Mouse (Mus musculus) cerebellum, adult 2 months (tissue): ENCODE measurements at regions not wholly inside any gene's neighbourhood (a gene's known extent, or its start where the extent isn't known, plus 50 kb on each side); places are given as distances from the start of the nearest gene placed in this dataset.

Experiments used
- CTCF ChIP-seq: fragments of 200-500 bp; IDR thresholded peaks from 2 replicates; pipeline ENCODE4 v1.5.1; 2011; ENCODE audit warnings: low read depth, mild to moderate bottlenecking, control low read depth, low read length, moderate library complexity, borderline replicate concordance; ENCODE audit not compliant: insufficient read depth
- POLR2A ChIP-seq: fragments of 200-500 bp; IDR thresholded peaks from 2 replicates; pipeline ENCODE4 v1.6.1; 2011; ENCODE audit warnings: low read length, control low read depth, borderline replicate concordance; ENCODE audit not compliant: insufficient read depth

DNA sequence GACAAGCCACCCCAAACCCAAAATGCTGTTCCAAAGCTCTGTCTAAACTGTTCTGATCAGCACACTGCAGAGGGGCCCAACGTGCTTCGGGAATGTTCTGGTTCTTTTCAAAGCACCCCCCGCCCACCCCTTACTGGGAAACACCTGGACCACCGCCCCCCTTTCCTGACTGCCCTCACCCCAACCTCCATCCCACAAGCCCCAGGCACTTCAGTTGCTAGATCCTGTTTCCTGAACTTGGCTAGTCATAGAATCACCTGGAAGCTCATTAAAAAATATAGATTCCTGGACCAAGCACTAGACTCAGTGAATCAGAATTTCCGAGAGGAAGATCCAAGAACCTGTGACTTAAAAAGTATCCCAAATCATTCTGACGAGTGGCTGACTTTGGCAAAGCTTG, 80.9 kb upstream of the Rgma start:
- TF ChIP-seq CTCF (no peak), POLR2A (no peak)
